Mouse (Mus musculus) forebrain, embryonic 15.5 days (tissue): ENCODE results near the gene Nkd1. TPM values are rescaled to one million over a fixed set of nuclear protein-coding genes. Genes with fewer than 3 reads are reported as not detected.
A peak's percentile ranks its signal among the peaks of the same experiment; 100 is the strongest.

Experiments used
- ATAC-seq: fragments of 200-750 bp; cut with Nextera tagmentation; replicated peaks from 2 replicates; pipeline ENCODE4 v1.8.0; 2017; ENCODE audit warnings: mild to moderate bottlenecking, moderate TSS enrichment, moderate library complexity
- H3K27ac ChIP-seq: fragments of 300-500 bp; sonication (generic); replicated peaks from 2 replicates; pipeline ENCODE4 v1.5.1; 2015; ENCODE audit warnings: mild to moderate bottlenecking, inconsistent platforms
- H3K27me3 ChIP-seq: fragments of 300-500 bp; sonication (generic); 2 replicates; pipeline ENCODE4 v1.6.1; 2015; ENCODE audit warnings: inconsistent platforms
- H3K36me3 ChIP-seq: fragments of 300-500 bp; sonication (generic); 2 replicates; pipeline ENCODE4 v1.6.1; 2015; ENCODE audit warnings: mild to moderate bottlenecking, inconsistent platforms
- H3K4me1 ChIP-seq: fragments of 300-500 bp; sonication (generic); 2 replicates; pipeline ENCODE4 v1.6.1; 2015; ENCODE audit warnings: inconsistent platforms
- H3K4me2 ChIP-seq: fragments of 300-500 bp; sonication (generic); replicated peaks from 2 replicates; pipeline ENCODE4 v1.6.1; 2015; ENCODE audit warnings: mild to moderate bottlenecking, inconsistent platforms
- H3K4me3 ChIP-seq: fragments of 300-500 bp; sonication (generic); 2 replicates; pipeline ENCODE4 v1.5.1; 2015; ENCODE audit warnings: mild to moderate bottlenecking, inconsistent platforms
- H3K9ac ChIP-seq: fragments of 300-500 bp; sonication (generic); replicated peaks from 2 replicates; pipeline ENCODE4 v1.6.1; 2015; ENCODE audit warnings: mild to moderate bottlenecking, inconsistent platforms
- H3K9me3 ChIP-seq: fragments of 300-500 bp; sonication (generic); 2 replicates; pipeline ENCODE4 v1.6.1; 2016; ENCODE audit warnings: inconsistent platforms
- WGBS: fragments of 180-500 bp; shearing (Covaris S2); methylation state at CpG from one replicate; pipeline ENCODE4 v1.1.7; 2015; ENCODE audit warnings: mixed read lengths; 5-methylcytosine and 5-hydroxymethylcytosine counted together
- polyA plus RNA-seq: library from polyadenylated mRNA; unstranded; fragments of >200 nt; fragmentation: Nextera tagmentation; extraction: Ambion mirVana; gene quantifications from 2 replicates; pipeline ENCODE4 v1.2.1, GENCODE M21; 2015

The Nkd1 gene
- polyA plus RNA-seq, 1 experiment from 2014 or later, result 36.6 TPM

- Histone ChIP-seq H3K4me2 (no peak overlapping the region), H3K36me3 (no peaks in the 10 kb centered on the region), H3K4me1 (peaks cover 76% of the 10 kb centered on the region), H3K4me3 (no peak overlapping the region), H3K27me3 (no peaks in the 10 kb centered on the region), H3K9me3 (no peaks in the 10 kb centered on the region), H3K9ac (no peak overlapping the region), H3K27ac (no peak overlapping the region)
- no peak for ATAC-seq
- WGBS, result 42% methylated on average over 10 of the region's 10 CpGs
These were observed 49.3 kb downstream of the Nkd1 start for GRCm38 (mm10) chr8:88570293-88570998.

GRCm38 (mm10) chr8:88571434-88572184, 50.5 kb downstream of the Nkd1 start:
- Histone ChIP-seq H3K9me3 (no peaks in the 10 kb centered on the region), H3K4me3 (no peak overlapping the region), H3K4me1 (peaks cover 79% of the 10 kb centered on the region), H3K4me2 (no peak overlapping the region), H3K9ac (no peak overlapping the region), H3K27ac (peak overlapping the region; percentile 70), H3K27me3 (no peaks in the 10 kb centered on the region), H3K36me3 (no peaks in the 10 kb centered on the region)
- 59% methylated on average over 14 of the region's 14 CpGs for WGBS
- peak; percentile 3; the same call in 1 of the 2 replicates for ATAC-seq

DNA sequence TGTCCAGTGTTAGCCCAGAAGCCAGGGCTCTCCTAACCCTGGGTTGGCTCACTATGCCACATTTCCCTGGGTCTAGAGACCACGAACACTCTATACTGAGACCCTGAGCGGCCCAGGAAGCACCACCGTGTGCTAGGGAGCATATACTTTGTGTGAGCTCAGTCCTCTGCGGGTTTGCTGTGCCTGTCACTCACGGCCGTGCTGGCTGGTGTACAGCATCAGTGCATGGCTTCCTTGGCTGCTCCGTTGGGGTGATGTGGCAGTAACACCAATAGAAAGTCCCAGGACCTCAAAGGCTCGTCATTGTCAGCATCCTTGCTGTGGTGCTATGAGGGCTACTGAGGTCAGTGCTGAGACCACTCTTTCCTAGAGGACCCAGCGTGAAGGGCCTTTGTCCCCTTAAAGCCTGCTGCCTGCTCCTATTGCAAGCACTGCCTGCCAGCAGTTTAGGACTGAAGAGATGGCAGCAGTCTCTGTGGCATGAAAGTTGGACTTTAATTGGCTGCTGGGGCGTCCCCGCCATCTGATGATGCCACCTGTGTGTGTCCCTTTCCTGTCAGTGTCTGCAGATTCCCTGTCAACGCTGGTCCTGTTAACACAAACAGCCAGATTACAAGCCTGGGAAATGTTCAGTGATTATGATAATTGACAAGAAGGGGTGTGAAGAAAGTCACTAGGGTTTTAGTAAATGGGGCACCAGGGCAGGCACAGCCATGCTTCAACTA, 51.2 kb downstream of the Nkd1 start:
- no peaks in the 10 kb centered on the region for H3K27me3 ChIP-seq
- H3K36me3 ChIP-seq, result no peaks in the 10 kb centered on the region
- 51% methylated on average over 12 of the region's 12 CpGs for WGBS
- no peak overlapping the region for H3K4me3 ChIP-seq
- peak; percentile 62 for ATAC-seq
- H3K4me1 ChIP-seq, result peaks cover 78% of the 10 kb centered on the region
- H3K4me2 ChIP-seq, result no peak overlapping the region
- H3K9ac ChIP-seq, result no peak overlapping the region
- H3K9me3 ChIP-seq, result no peaks in the 10 kb centered on the region
- peak overlapping the region; percentile 70 for H3K27ac ChIP-seq

DNA sequence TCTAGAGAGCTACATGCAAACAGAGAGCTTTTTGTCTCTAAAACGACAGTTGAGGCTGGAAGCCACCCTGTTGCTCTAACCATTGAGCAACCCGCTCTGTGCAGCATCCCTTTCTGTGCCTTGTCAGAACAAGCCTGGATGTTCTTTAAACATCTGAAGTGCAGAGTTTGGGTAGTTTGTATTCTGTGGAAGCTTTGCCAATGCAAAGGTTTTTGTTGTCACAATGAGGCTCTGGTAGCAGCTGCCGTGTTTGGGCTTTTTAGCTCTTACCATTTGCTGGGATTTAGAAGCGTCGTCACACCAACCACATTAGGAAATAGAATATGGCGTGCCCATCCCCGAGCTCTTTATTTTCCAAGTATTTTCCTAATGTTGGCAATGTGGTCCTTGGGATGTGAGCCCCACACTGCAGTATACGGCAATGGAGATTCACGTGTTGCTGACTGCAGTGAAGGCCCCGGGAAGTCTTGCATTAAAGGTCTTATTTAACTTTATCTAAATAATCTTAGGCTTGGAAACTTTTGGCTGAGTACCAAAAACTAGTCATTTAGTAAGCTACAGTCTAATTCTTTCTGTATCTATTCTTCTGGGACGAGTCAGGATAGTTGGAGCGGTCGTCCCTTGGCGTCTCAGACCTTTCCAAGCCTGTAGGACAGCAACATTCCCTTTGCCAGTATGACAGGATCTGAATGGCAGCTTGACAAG, 51.9 kb downstream of the Nkd1 start:
- H3K9ac ChIP-seq, result no peak overlapping the region
- H3K9me3 ChIP-seq, result no peaks in the 10 kb centered on the region
- H3K4me3 ChIP-seq, result no peak overlapping the region
- WGBS, result 52% methylated on average over 14 of the region's 14 CpGs
- no peaks in the 10 kb centered on the region for H3K36me3 ChIP-seq
- 0 out of 2 replicates have a peak, but pooled peaks have one; percentile 10 for ATAC-seq
- H3K27me3 ChIP-seq, result no peaks in the 10 kb centered on the region
- no peak overlapping the region for H3K4me2 ChIP-seq
- H3K27ac ChIP-seq, result peak overlapping the region; percentile 70
- H3K4me1 ChIP-seq, result peaks cover 78% of the 10 kb centered on the region

DNA sequence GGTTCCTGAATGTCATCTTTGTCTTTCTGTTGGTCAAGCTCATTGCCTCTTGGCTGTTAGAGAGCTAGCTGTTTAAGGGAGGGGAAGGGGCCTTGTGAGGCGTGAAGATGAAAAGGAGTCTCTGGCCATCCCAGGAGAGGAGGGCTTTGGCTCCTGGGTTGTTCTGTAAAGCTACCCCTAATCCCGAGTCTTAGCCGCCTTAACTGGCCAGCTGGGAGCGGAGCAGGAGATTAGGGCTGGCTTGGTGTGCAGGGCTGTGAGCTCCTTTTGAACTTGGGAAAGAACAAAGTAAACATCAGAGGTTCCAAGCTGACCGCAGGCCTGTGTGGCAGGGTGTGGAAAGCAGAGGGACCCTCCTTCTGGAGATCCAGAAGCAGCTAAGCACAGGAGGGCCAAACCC, 53.8 kb downstream of the Nkd1 start:
- H3K4me3 ChIP-seq, result no peak overlapping the region
- H3K4me1 ChIP-seq, result peaks cover 85% of the 10 kb centered on the region
- ATAC-seq, result no peak
- no peak overlapping the region for H3K4me2 ChIP-seq
- no peaks in the 10 kb centered on the region for H3K27me3 ChIP-seq
- no peak overlapping the region for H3K9ac ChIP-seq
- no peak overlapping the region for H3K27ac ChIP-seq
- H3K36me3 ChIP-seq, result no peaks in the 10 kb centered on the region
- WGBS, result 63% methylated on average over 5 of the region's 5 CpGs
- H3K9me3 ChIP-seq, result no peaks in the 10 kb centered on the region

- H3K4me1 ChIP-seq, result peaks cover 76% of the 10 kb centered on the region
- 75% methylated on average over 10 of the region's 10 CpGs for WGBS
- no peak overlapping the region for H3K4me3 ChIP-seq
- H3K27ac ChIP-seq, result no peak overlapping the region
- H3K27me3 ChIP-seq, result no peaks in the 10 kb centered on the region
- ATAC-seq, result no peak
- no peaks in the 10 kb centered on the region for H3K36me3 ChIP-seq
- H3K4me2 ChIP-seq, result no peak overlapping the region
- no peak overlapping the region for H3K9ac ChIP-seq
- H3K9me3 ChIP-seq, result no peaks in the 10 kb centered on the region
These were observed 55.4 kb downstream of the Nkd1 start for GRCm38 (mm10) chr8:88576351-88577142.

DNA sequence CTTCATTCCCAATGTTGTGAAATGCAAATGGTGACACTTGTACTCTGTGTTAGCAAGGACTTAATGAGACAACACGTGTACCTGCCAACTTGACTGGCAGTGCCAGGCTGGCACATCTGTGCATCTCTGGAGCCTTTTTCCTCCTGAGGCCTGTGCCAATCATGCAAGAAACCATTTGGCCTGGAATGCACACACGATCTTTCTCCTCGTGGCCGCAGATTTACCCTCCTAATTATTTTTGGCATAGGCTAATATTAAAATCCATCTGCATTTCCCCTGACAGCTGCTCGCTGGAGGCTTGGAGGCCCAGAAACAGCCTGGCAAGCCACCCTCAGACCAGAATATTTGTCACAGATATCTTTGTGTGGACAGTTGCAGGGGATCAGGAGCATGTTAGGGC, 56.5 kb downstream of the Nkd1 start:
- no peaks in the 10 kb centered on the region for H3K36me3 ChIP-seq
- H3K27me3 ChIP-seq, result no peaks in the 10 kb centered on the region
- 38% methylated on average over 5 of the region's 5 CpGs for WGBS
- no peak overlapping the region for H3K4me2 ChIP-seq
- no peak overlapping the region for H3K9ac ChIP-seq
- no peaks in the 10 kb centered on the region for H3K9me3 ChIP-seq
- H3K4me3 ChIP-seq, result no peak overlapping the region
- H3K4me1 ChIP-seq, result peaks cover 65% of the 10 kb centered on the region
- peak overlapping the region; percentile 68 for H3K27ac ChIP-seq
- ATAC-seq, result peak; percentile 47

DNA sequence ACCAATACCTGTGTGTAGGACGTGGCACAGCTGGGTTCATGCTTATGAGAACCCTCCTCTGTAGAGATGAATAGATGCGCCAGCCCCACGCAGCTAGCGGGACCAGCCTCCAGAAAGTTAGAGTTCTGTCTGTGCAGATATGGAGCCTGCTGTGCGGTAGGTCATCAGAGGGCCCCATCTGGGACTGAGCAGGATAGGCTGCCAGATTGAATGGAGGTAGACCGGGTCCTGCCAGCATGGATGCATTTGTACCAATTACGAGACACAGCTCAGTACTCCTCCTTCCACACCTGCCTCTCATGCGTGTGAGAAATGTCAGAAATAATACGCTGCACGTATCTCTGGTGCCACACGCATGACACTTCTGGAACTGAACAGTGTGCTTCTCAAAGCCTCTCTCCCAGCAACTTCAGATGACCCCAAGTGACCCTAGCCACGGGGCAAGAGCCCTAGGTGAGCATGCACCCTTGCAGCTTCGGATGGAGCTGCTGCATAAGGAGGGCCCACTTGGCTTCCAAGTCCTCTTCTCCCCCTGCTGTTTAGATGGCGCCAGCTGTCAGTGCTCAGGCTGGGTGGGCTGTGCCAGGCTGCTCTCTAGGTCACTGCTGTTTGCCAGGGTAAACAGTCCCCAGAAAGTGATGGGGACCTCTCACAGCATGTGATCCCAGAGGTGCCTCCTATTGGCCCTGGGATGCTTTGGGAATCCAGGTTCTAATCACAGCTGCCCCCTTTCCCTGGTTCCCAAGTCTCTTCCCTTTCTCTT, 57.4 kb downstream of the Nkd1 start:
- H3K27me3 ChIP-seq, result no peaks in the 10 kb centered on the region
- peak overlapping the region; percentile 68 for H3K27ac ChIP-seq
- 55% methylated on average over 14 of the region's 14 CpGs for WGBS

GRCm38 (mm10) chr8:88579246-88579645, 58.1 kb downstream of the Nkd1 start:
- Histone ChIP-seq H3K27me3 (no peaks in the 10 kb centered on the region), H3K4me2 (no peak overlapping the region), H3K27ac (peak overlapping the region; percentile 67), H3K4me1 (peaks cover 55% of the 10 kb centered on the region), H3K9ac (0 out of 2 replicates have a peak overlapping the region, but pooled peaks have one; percentile 7), H3K4me3 (no peak overlapping the region), H3K36me3 (no peaks in the 10 kb centered on the region), H3K9me3 (no peaks in the 10 kb centered on the region)
- WGBS, result 37% methylated on average over 7 of the region's 7 CpGs
- ATAC-seq, result no peak

More for the DNA sequence above, 57.4 kb downstream of the Nkd1 start:
- no peaks in the 10 kb centered on the region for H3K36me3 ChIP-seq
- no peaks in the 10 kb centered on the region for H3K9me3 ChIP-seq
- H3K9ac ChIP-seq, result no peak overlapping the region
- no peak overlapping the region for H3K4me3 ChIP-seq
- peak; percentile 44; the same call in 1 of the 2 replicates for ATAC-seq
- no peak overlapping the region for H3K4me2 ChIP-seq
- peaks cover 58% of the 10 kb centered on the region for H3K4me1 ChIP-seq

- no peak overlapping the region for H3K4me3 ChIP-seq
- 55% methylated on average over 18 of the region's 18 CpGs for WGBS
- peak overlapping the region; percentile 67 for H3K27ac ChIP-seq
- ATAC-seq, result no peak; the same call in 1 of the 2 replicates
- H3K9ac ChIP-seq, result 0 out of 2 replicates have a peak overlapping the region, but pooled peaks have one; percentile 7
- H3K4me1 ChIP-seq, result peaks cover 51% of the 10 kb centered on the region
- H3K4me2 ChIP-seq, result peak overlapping the region; percentile 17
- no peaks in the 10 kb centered on the region for H3K36me3 ChIP-seq
- no peaks in the 10 kb centered on the region for H3K9me3 ChIP-seq
- H3K27me3 ChIP-seq, result no peaks in the 10 kb centered on the region
These were observed 58.6 kb downstream of the Nkd1 start for GRCm38 (mm10) chr8:88579668-88580330.
